Mouse (Mus musculus): Measurements from ENCODE around the gene Mipep.

- no peak for TF ChIP-seq CTCF (IDR thresholded peaks at IDR 0.05; ENCODE audit: low read depth)
- TF ChIP-seq EP300 (IDR thresholded peaks at IDR 0.05; ENCODE audit: low read depth), result no peak
These were observed 43.9 kb upstream of the Mipep start for GRCm38 (mm10) chr14:60740507-60740906.
